9 mouse cellular contexts compared by ENCODE assay signal in the genomic region with DNA sequence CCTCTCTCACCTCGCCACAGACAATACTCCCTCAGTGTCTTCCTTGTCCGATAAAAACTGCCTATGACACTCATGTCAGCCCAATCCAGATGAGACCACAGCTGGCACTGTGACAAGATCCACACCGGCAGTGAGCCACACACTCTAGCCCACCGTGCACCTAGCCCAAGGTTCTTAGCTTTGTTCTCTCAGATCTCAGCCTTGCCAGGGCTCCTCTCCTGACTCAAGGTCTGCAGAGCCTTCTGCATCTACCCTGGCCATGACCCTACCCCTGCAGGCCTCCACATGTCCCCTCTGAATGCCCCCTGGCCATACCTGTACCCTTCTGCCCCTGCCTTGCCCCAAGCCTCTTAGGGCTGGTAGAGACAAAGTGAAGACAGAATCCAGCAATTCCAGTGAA. TPM values are rescaled to one million over a fixed set of nuclear protein-coding genes. Genes with fewer than 3 reads are reported as not detected.
DNase-seq lines count a peak whose midpoint lies in the region; ATAC-seq and TF ChIP-seq lines count a peak whose summit lies in the region.
"Had no signal": no experiment of that assay in that cellular context is flagged by ENCODE, and none has a peak within 500 bp of the region (broad histone marks: within the 10 kb centered on the region; RNA-seq: fewer than 3 reads in every experiment).

No protein-coding gene starts in this region.

- peak; percentile 47 to 56 for DNase-seq in cerebellum, postnatal 10 days
- no peak for DNase-seq in cerebellum, adult 18-20 months
- no peak for DNase-seq in stomach, postnatal 0 days (ENCODE audit: low spot score)
- no peak for DNase-seq in spleen, postnatal 4 days (ENCODE audit: low spot score in 2 of 2)
- DNase-seq in adipocyte (ENCODE audit: low spot score): no peak

- H3K9me3 ChIP-seq in stomach, embryonic 14.5 days (ENCODE audit: control insufficient read depth, low read depth, low read length): no peaks in the 10 kb centered on the region
- no peaks in the 10 kb centered on the region for H3K9me3 ChIP-seq in stomach, postnatal 0 days (ENCODE audit: control insufficient read depth, low read length)
- H3K9me3 ChIP-seq in limb, embryonic 12.5 days: no peaks in the 10 kb centered on the region
- no peaks in the 10 kb centered on the region for H3K9me3 ChIP-seq in stomach, embryonic 16.5 days (replicated peaks; ENCODE audit: control insufficient read depth, low read length)

- peak overlapping the region; percentile 40 for H3K27ac ChIP-seq in stomach, embryonic 14.5 days (ENCODE audit: low read length)
- H3K27ac ChIP-seq in stomach, postnatal 0 days (replicated peaks): no peak overlapping the region; the same call in 1 of the 2 replicates
- peak overlapping the region; percentile 90 for H3K27ac ChIP-seq in limb, embryonic 12.5 days
- peak overlapping the region; percentile 59 for H3K27ac ChIP-seq in stomach, embryonic 16.5 days (ENCODE audit: low read length)

- H3K27me3 ChIP-seq in stomach, embryonic 14.5 days (ENCODE audit: control insufficient read depth, insufficient read depth, low read length): no peaks in the 10 kb centered on the region
- no peaks in the 10 kb centered on the region for H3K27me3 ChIP-seq in stomach, postnatal 0 days (ENCODE audit: control insufficient read depth, insufficient read depth, low read length)
- no peaks in the 10 kb centered on the region for H3K27me3 ChIP-seq in limb, embryonic 12.5 days
- no peaks in the 10 kb centered on the region for H3K27me3 ChIP-seq in stomach, embryonic 16.5 days (ENCODE audit: control insufficient read depth, insufficient read depth, low read length)

- no peak for TF ChIP-seq EP300 in stomach, postnatal 0 days (optimal IDR thresholded peaks at IDR 0.05)

- no peak for TF ChIP-seq CTCF in stomach, postnatal 0 days (IDR thresholded peaks at IDR 0.05; ENCODE audit: low read depth)

- no peak for ATAC-seq in stomach, embryonic 14.5 days (ENCODE audit: insufficient number of reproducible peaks, insufficient read depth, low FRiP score, low read depth)
- ATAC-seq in stomach, postnatal 0 days (ENCODE audit: low FRiP score, low TSS enrichment): no peak
- ATAC-seq in limb, embryonic 12.5 days (ENCODE audit: insufficient number of reproducible peaks, insufficient read depth, low FRiP score, low TSS enrichment, low read depth): 0 out of 2 replicates have a peak, but pooled peaks have one; percentile 8
- no peak for ATAC-seq in stomach, embryonic 16.5 days (ENCODE audit: insufficient read depth, low FRiP score)

- peaks cover 26% of the 10 kb centered on the region for H3K4me1 ChIP-seq in stomach, embryonic 14.5 days (ENCODE audit: control insufficient read depth, insufficient read depth, low read length)
- peaks cover 13% of the 10 kb centered on the region for H3K4me1 ChIP-seq in stomach, postnatal 0 days (replicated peaks; ENCODE audit: control insufficient read depth, insufficient read depth)
- peaks cover 72% of the 10 kb centered on the region for H3K4me1 ChIP-seq in limb, embryonic 12.5 days (replicated peaks)
- peaks cover 26% of the 10 kb centered on the region for H3K4me1 ChIP-seq in stomach, embryonic 16.5 days (ENCODE audit: control insufficient read depth, insufficient read depth, low read length)

- H3K9ac ChIP-seq in stomach, embryonic 14.5 days (replicated peaks; ENCODE audit: low read depth, low read length): no peak overlapping the region
- H3K9ac ChIP-seq in stomach, postnatal 0 days (ENCODE audit: low read length): no peak overlapping the region
- peak overlapping the region; percentile 14; the same call in 1 of the 2 replicates for H3K9ac ChIP-seq in limb, embryonic 12.5 days (replicated peaks)
- H3K9ac ChIP-seq in stomach, embryonic 16.5 days (ENCODE audit: low read length): peak overlapping the region; percentile 34; the same call in 1 of the 2 replicates

- no peak overlapping the region for H3K4me3 ChIP-seq in stomach, embryonic 14.5 days (ENCODE audit: low read depth, low read length)
- no peak overlapping the region for H3K4me3 ChIP-seq in stomach, postnatal 0 days (ENCODE audit: low read depth, low read length)
- no peak overlapping the region for H3K4me3 ChIP-seq in limb, embryonic 12.5 days (replicated peaks)
- no peak overlapping the region for H3K4me3 ChIP-seq in stomach, embryonic 16.5 days (replicated peaks; ENCODE audit: low read length)
- H3K4me3 ChIP-seq: erythroblast, embryonic 14.5 days had no signal

- 48% methylated on average over 4 of the region's 4 CpGs for WGBS in stomach, embryonic 14.5 days
- 47% methylated on average over 4 of the region's 4 CpGs for WGBS in stomach, postnatal 0 days
- WGBS in limb, embryonic 12.5 days: 54% methylated on average over 4 of the region's 4 CpGs
- 50% methylated on average over 4 of the region's 4 CpGs for WGBS in stomach, embryonic 16.5 days

- no peak overlapping the region for H3K4me2 ChIP-seq in stomach, embryonic 14.5 days (replicated peaks; ENCODE audit: low read depth, low read length)
- H3K4me2 ChIP-seq in stomach, postnatal 0 days (replicated peaks; ENCODE audit: low read depth): no peak overlapping the region
- H3K4me2 ChIP-seq in limb, embryonic 12.5 days: no peak overlapping the region
- no peak overlapping the region for H3K4me2 ChIP-seq in stomach, embryonic 16.5 days (ENCODE audit: low read depth, low read length)

- H3K36me3 ChIP-seq in stomach, embryonic 14.5 days (ENCODE audit: control insufficient read depth, insufficient read depth, low read length): peaks cover 2% of the 10 kb centered on the region; the same call in 1 of the 2 replicates
- peaks cover 3% of the 10 kb centered on the region; the same call in 1 of the 2 replicates for H3K36me3 ChIP-seq in stomach, postnatal 0 days (ENCODE audit: control insufficient read depth, insufficient read depth, low read length)
- H3K36me3 ChIP-seq in limb, embryonic 12.5 days: peaks cover 17% of the 10 kb centered on the region
- no peaks in the 10 kb centered on the region for H3K36me3 ChIP-seq in stomach, embryonic 16.5 days (ENCODE audit: control insufficient read depth, insufficient read depth, low read length)

RNA-seq across cellular contexts. Expression of a gene that starts 32.2 kb away (rescaled TPM):
- polyA plus RNA-seq in stomach, embryonic 14.5 days (2014; fragmentation: Nextera tagmentation; extraction: Ambion mirVana): 3.3 and 3.8 TPM in 2 replicates
- 1.6 TPM in 2 replicates for polyA plus RNA-seq in stomach, postnatal 0 days (2015; fragmentation: Nextera tagmentation; extraction: Ambion mirVana)
- 8.4 and 8.6 TPM in 2 replicates for polyA plus RNA-seq in limb, embryonic 12.5 days (2016; fragmentation: Nextera tagmentation; extraction: Ambion mirVana)
- polyA plus RNA-seq in stomach, embryonic 16.5 days (2015; fragmentation: Nextera tagmentation; extraction: Ambion mirVana): 2.5 and 3.3 TPM in 2 replicates
- polyA plus RNA-seq: erythroblast, embryonic 14.5 days had no signal

RNA-seq across cellular contexts. Expression of a gene that starts 53.6 kb away (rescaled TPM):
- polyA plus RNA-seq in stomach, embryonic 14.5 days (2014; fragmentation: Nextera tagmentation; extraction: Ambion mirVana): 80.1 and 81.7 TPM in 2 replicates
- polyA plus RNA-seq in stomach, postnatal 0 days (2015; fragmentation: Nextera tagmentation; extraction: Ambion mirVana): 36.6 and 39.0 TPM in 2 replicates
- 112 and 113 TPM in 2 replicates for polyA plus RNA-seq in limb, embryonic 12.5 days (2016; fragmentation: Nextera tagmentation; extraction: Ambion mirVana)
- 45.7 and 49.4 TPM in 2 replicates for polyA plus RNA-seq in stomach, embryonic 16.5 days (2015; fragmentation: Nextera tagmentation; extraction: Ambion mirVana)

Comparison
In these comparisons a context has a peak if more than half of its experiments do, and no peak if none do; other contexts are left out.
1. DNase-seq: peak in cerebellum, postnatal 10 days (2 of 2); none in cerebellum, adult 18-20 months (0 of 2), stomach, postnatal 0 days (single experiment), spleen, postnatal 4 days (0 of 2) and adipocyte (single experiment).
2. H3K9ac ChIP-seq: peak in limb, embryonic 12.5 days (single experiment) and stomach, embryonic 16.5 days (single experiment); none in stomach, embryonic 14.5 days (single experiment) and stomach, postnatal 0 days (single experiment).